Comparison of ENCODE assay signal across 20 mouse cellular contexts in genomic region chr11:110731510-110731909, GRCm38 (mm10).
DNase-seq lines count a peak whose midpoint lies in the region; ATAC-seq lines count a peak whose summit lies in the region.
"Had no signal": no experiment of that assay in that cellular context is flagged by ENCODE, and none has a peak within 500 bp of the region (broad histone marks: within the 10 kb centered on the region; RNA-seq: fewer than 3 reads in every experiment).

No protein-coding gene starts in this region.

- intact Hi-C loops in heart, postnatal 14 days (cut with DNase I): no loop called here

- peak; percentile 40; the same call in 1 of the 2 replicates for ATAC-seq in granulocyte monocyte progenitor cell, adult 5-6 weeks (replicated peaks; ENCODE audit: poor library complexity, severe bottlenecking)
- peak; percentile 56; the same call in 1 of the 2 replicates for ATAC-seq in megakaryocyte, adult 5-6 weeks (ENCODE audit: poor library complexity, severe bottlenecking)
- ATAC-seq in monocyte, adult 5-6 weeks (replicated peaks; ENCODE audit: insufficient number of reproducible peaks, low FRiP score, low TSS enrichment, poor library complexity, severe bottlenecking): peak; percentile 56; the same call in 1 of the 2 replicates
- ATAC-seq: activated CD4-positive, CD25-positive, alpha-beta regulatory T cell, adult 4 months; CD4-positive, CD25-positive, alpha-beta regulatory T cell, adult 4 months; Patski had no signal

- no peak for DNase-seq in retina, postnatal 1 day
- DNase-seq in heart, postnatal 14 days: no peak
- DNase-seq in adrenal gland, adult (ENCODE audit: inconsistent age in 2 of 2, low spot score in 1 of 2): no peak
- DNase-seq: adrenal gland, adult 2 months; adrenal gland, adult 8-10 months; adrenal gland, postnatal 10 days; adrenal gland, postnatal 14 days; adrenal gland, postnatal 25 days; adrenal gland, postnatal 36 days; B cell, adult 2 months; cerebellum, adult 11 months; cerebellum, adult 11-12 months; cerebellum, adult 18-20 months; cerebellum, adult 2 months had no signal
